Mouse (Mus musculus): Measurements from ENCODE around the gene Gbgt1.

GRCm38 (mm10) chr2:28470591-28470990, 26.1 kb upstream of the Gbgt1 start:
- no peak for TF ChIP-seq POLR2A (IDR thresholded peaks at IDR 0.05; ENCODE audit: borderline replicate concordance, extremely low read depth, low read depth, low read length)
- TF ChIP-seq CTCF (IDR thresholded peaks at IDR 0.05; ENCODE audit: insufficient read depth, low read length), result no peak

All from lung, adult 2 months (tissue).